Mouse (Mus musculus) neural tube, embryonic 15.5 days (tissue): Measurements from ENCODE around the gene Btbd35f14. TPM values are rescaled to one million over a fixed set of nuclear protein-coding genes. Genes with fewer than 3 reads are reported as not detected.
"Not testable (repeated sequence)": the region's sequence is repeated elsewhere in the genome, so short reads cannot be mapped to it uniquely, and the experiment has no call there.

Experiments used
- ATAC-seq: fragments of 200-750 bp; cut with Nextera tagmentation; 2 replicates; pipeline ENCODE4 v1.8.0; 2017; ENCODE audit warnings: mild to moderate bottlenecking, moderate TSS enrichment, moderate library complexity; ENCODE audit not compliant: low FRiP score
- H3K27ac ChIP-seq: fragments of 300-500 bp; sonication (generic); replicated peaks from 2 replicates; pipeline ENCODE4 v1.5.1; 2015; ENCODE audit warnings: mild to moderate bottlenecking, inconsistent platforms
- H3K27me3 ChIP-seq: fragments of 300-500 bp; sonication (generic); replicated peaks from 2 replicates; pipeline ENCODE4 v1.6.1; 2015; ENCODE audit warnings: inconsistent platforms
- H3K36me3 ChIP-seq: fragments of 300-500 bp; sonication (generic); 2 replicates; pipeline ENCODE4 v1.6.1; 2015; ENCODE audit warnings: inconsistent platforms
- H3K4me1 ChIP-seq: fragments of 300-500 bp; sonication (generic); 2 replicates; pipeline ENCODE4 v1.6.1; 2015; ENCODE audit warnings: inconsistent platforms
- H3K4me2 ChIP-seq: fragments of 300-500 bp; sonication (generic); 2 replicates; pipeline ENCODE4 v1.6.1; 2015; ENCODE audit warnings: inconsistent platforms, mild to moderate bottlenecking, moderate library complexity
- H3K4me3 ChIP-seq: fragments of 300-500 bp; sonication (generic); replicated peaks from 2 replicates; pipeline ENCODE4 v1.5.1; 2015; ENCODE audit warnings: mild to moderate bottlenecking, inconsistent platforms
- H3K9ac ChIP-seq: fragments of 300-500 bp; sonication (generic); replicated peaks from 2 replicates; pipeline ENCODE4 v1.6.1; 2015; ENCODE audit warnings: mild to moderate bottlenecking, inconsistent platforms
- H3K9me3 ChIP-seq: fragments of 300-500 bp; sonication (generic); replicated peaks from 2 replicates; pipeline ENCODE4 v1.6.1; 2016; ENCODE audit warnings: inconsistent platforms
- WGBS: fragments of 180-500 bp; shearing (Covaris S2); methylation state at CpG from one replicate; pipeline ENCODE4 v1.1.7; 2015; ENCODE audit warnings: mixed read lengths; 5-methylcytosine and 5-hydroxymethylcytosine counted together
- polyA plus RNA-seq: library from polyadenylated mRNA; unstranded; fragments of >200 nt; fragmentation: Nextera tagmentation; extraction: Ambion mirVana; gene quantifications from 2 replicates; pipeline ENCODE4 v1.2.1, GENCODE M21; 2015

The Btbd35f14 gene
- not detected in 2 replicates for polyA plus RNA-seq

- not testable (repeated sequence) for H3K9ac ChIP-seq, H3K4me3 ChIP-seq, H3K9me3 ChIP-seq, H3K27me3 ChIP-seq, H3K36me3 ChIP-seq, ATAC-seq, H3K4me2 ChIP-seq, H3K27ac ChIP-seq, H3K4me1 ChIP-seq
- no CpG with 5 or more reads among the region's 3 CpGs for WGBS
Observed at GRCm38 (mm10) chrX:33702249-33702648, at the start of gene Btbd35f14. Gene Btbd35f14 (minus strand): TSS chrX:33702349.

DNA sequence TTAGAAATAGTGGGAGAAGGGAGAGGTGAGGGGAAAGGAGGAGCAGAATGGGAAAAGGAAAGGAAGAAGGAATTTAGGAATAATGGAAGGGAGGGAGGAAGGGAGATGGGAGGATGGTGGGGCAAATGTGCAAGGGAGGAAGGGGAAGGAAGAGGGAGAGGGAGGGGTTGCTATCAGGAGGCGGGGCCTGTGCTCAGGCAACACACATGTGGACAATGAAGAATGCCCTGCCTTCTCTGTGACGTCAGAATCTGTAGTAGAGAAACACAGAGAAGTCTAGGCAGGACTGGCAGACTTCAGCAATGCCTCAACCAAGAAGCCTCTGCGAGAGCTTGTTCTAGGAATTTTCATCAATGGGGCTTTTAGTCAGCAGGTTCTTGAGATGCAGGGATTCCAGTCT is 45.3 kb downstream of the Btbd35f14 start, which contains the start of gene Btbd35f13:
TSS of gene Btbd35f13 (plus strand) at position 301 of the 400 bp plus-strand sequence.
- H3K4me1 ChIP-seq, H3K4me3 ChIP-seq, H3K36me3 ChIP-seq, H3K9me3 ChIP-seq, H3K9ac ChIP-seq, ATAC-seq, H3K27ac ChIP-seq, H3K4me2 ChIP-seq, H3K27me3 ChIP-seq: not testable (repeated sequence)
- 81% methylated on average over 2 of the region's 3 CpGs for WGBS

Other genes with a start within 250 kb of the Btbd35f14 start
- not detected in 2 replicates for gene Btbd35f15, start 125.0 kb downstream of the Btbd35f14 start, polyA plus RNA-seq
- not detected in 2 replicates for gene Btbd35f13, start 45.2 kb downstream of the Btbd35f14 start, polyA plus RNA-seq